Mouse (Mus musculus) kidney, embryonic 16.5 days (tissue): ENCODE measurements around the gene Mia3. TPM values are rescaled to one million over a fixed set of nuclear protein-coding genes. Genes with fewer than 3 reads are reported as not detected.

Experiments
- polyA plus RNA-seq: library from polyadenylated mRNA; unstranded; fragments of >200 nt; fragmentation: Nextera tagmentation; extraction: Ambion mirVana; gene quantifications from 2 replicates; pipeline ENCODE4 v1.2.1, GENCODE M21; 2015

The Mia3 gene
- polyA plus RNA-seq, 1 experiment from 2014 or later = 94.8 TPM

Other genes starting within 250 kb of the Mia3 start
- 12.8 and 15.9 TPM in 2 replicates for gene Disp1, start 148.0 kb downstream of the Mia3 start, polyA plus RNA-seq
- gene Aida, start 73.0 kb downstream of the Mia3 start, polyA plus RNA-seq = 40.4 and 41.6 TPM in 2 replicates
- 55.1 and 55.8 TPM in 2 replicates for gene Brox, start 72.3 kb downstream of the Mia3 start, polyA plus RNA-seq
- gene Taf1a, start 19.4 kb upstream of the Mia3 start, polyA plus RNA-seq = 19.8 and 21.2 TPM in 2 replicates
- gene Hhipl2, start 48.7 kb upstream of the Mia3 start, polyA plus RNA-seq = 0.48 and 0.62 TPM in 2 replicates